Mouse (Mus musculus) adipocyte (in vitro differentiated cells): ENCODE measurements around the gene Macrod2.

Source experiments
- DNase-seq: peaks from one replicate; pipeline ENCODE4 v3.0.0-alpha.2; 2016; ENCODE audit warnings: low spot score

Gene Macrod2

DNA sequence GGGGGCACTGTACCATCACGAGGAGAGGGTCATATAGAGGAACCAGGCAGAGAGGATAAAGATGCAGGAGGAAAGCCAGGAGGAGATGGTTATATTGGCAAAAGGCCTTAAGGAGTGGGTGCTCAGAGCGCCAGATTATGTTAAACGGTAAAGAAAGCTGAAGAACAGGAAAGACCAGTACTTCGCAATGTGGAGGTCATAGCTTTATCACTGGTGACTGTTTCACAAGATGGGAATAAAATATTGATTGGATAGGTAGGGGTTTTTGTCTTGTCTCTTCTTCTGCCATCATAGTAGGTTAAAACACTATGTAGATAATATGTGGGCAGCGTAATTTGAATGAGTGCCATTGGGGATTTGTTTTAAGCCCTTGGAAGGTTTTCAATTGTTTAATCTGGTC, 816.2 kb downstream of the Macrod2 start:
- no peak for DNase-seq

DNA sequence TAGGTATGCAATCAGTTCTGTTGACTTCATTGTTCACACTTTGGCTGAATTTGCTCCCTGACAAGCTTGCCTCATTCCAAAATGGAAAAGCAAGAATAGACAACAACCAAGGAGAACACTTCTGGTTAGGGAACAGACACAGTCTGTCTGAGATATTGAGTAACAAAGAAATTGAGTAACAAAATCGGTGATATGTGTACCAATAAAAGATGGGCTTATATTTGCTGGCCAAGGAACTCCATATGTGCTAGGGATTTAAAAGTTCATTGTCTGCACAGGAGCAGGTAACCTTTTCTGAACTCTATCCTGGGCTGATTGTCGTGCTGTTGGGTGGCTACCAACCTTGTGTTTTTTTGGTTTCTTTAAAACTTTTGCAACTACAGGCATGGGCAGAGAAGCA, 817.2 kb downstream of the Macrod2 start:
- DNase-seq = no peak

DNA sequence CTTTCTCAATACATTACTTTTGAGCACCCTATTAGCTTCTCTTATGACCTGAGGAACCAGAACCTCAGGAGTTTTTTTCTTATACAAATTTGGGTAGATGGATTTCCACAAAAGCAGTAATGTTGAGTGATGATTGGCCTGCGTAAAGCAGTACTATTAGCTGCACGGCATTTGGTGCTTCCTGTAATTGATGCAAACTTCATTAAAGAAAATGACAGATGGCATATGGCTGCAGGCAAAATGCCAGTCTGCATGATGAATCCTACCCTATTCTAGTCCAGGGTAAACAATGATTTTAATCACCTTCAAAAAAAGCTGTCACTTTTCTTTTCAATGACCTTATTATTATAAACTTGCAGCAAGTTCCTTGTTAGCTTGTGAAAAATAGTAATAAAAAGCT, 822.4 kb downstream of the Macrod2 start:
- DNase-seq = no peak

DNA sequence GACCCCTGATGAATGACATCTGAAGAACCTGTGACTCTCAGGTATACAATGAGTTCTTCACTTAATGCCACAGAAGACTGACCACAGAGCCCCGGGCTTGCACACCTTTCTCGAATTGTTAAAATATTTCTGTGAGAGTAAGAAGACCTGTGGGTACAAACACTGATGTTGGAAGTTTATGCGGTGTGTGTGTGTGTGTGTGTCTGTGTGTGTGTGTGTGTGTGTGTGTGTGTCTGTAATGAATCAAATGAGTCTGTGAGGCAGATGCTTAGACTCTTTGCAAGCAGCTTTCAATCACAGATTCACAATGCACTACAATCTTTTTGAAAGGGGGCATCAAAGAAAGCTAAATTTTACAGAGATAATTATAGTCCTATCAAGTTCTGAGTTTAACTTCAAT, 822.8 kb downstream of the Macrod2 start:
- no peak for DNase-seq

DNA sequence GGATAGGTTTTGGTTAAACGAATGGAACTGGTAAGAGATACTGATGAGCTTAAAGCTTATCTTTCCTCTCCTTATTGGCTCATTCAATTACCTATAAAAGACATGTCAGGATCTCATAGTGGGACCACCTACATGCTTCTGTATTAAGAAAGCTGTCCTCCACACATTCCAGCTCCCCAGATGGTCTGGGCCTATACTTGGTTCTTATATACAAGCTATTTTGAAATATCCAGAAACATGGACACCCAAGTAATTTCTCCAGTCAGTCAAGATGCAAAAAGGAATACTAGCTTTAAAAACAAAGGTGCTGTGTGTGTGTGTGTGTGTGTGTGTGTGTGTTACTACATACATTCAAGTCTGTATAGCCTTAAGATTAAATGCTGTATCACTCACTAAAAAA, 833.7 kb downstream of the Macrod2 start:
- no peak for DNase-seq

DNA sequence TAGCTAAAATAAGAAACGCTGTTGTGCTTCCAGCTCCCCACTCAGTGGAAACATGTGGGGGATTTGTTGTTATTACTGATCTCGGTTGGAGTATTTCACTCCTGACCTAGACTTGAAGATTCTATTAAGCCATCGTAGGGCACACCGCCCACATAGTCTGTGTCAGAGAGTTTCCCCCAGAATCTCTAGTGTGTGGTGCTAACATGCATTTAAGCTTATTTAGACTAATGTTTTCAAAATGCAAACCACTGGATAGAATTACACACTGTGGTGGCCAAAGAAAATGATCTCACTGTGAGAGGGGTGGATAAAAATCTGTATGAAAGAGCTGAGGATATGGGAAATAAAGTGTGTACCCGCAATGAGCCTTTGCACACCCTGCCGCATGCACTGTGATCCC, 834.7 kb downstream of the Macrod2 start:
- peak; percentile 27 for DNase-seq

DNA sequence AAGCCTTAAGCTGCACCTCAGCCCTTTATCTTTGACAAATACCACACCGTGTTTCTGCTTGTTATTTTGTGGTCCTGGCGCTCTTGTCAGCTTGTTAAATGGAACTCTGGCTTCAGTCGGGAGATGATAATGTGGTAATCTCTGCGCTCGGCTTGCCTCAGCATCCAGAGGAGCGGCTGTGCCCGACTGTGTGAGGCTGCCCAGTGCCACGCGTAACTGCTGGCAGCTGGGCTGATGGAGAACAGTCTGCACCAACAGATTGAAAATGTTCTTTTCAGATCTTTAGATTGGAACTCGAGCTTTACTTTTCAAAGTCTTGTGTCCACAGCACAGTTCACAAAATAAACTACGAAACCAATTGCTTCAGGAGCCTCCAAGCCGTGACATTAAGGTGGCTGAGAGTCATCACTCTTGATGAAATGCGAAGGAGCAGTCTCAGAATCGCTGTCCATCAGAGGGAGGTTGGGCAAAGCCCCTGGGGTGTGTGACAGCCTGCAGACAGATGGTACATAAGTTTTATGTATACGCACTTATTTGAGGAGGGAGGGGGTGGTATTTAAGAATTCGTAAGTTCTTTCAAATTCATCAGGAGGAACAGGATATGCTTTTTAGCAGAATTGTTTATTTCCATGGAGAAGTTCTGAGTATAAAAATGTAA, 836.0 kb downstream of the Macrod2 start:
- no peak for DNase-seq

DNA sequence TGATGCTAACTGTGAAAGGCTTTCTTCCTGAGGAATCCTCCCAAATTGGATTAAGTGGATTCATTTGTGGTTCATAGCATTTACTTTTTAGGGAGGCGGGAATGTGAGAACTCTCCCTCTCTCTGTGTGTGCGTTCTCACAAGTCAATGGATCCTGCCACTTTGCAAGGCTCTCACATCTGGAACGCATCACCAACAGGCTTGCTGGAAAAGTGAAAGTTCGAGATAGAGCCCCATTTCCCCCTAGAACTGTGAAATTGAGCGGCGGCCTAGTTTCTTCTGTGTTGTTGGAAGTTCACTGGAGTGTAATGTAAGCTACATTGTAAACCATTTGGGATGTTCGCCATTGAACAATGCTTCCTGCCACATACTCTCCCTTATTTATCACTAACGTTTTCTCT, 839.2 kb downstream of the Macrod2 start:
- no peak for DNase-seq

DNA sequence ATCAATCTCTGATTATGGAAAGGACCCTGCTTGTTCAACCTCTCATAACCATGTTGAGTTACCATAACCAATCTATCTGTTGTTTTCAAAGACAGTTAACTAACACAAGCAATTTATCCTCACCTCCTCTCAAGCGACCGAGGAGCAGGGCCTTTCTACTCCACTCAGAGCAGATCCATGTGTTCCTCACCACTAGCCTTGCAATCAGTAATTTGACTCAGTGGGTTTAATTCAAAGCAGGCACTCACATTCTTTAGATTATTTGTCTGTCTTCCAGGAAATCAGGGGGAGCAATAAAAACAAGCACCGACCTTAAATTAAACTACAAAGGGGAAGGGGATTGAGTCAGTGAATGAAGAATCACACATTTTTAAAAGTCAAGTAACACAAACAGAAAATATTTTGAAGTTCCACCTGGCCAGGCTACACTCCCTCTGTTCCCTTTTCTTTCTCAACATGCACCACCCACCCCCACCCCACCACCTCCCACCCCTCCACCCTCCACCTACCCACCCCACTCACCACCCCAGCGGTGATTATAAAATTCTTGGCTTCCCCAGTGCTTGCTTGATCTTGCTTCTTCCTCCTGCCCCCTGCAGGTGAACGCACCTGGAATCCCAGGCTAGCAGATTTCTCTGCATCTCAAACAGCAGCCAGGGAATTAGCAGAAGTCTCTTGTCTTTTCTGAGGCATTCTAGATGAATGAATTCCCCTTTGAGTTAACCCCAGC, 839.8 kb downstream of the Macrod2 start:
- no peak for DNase-seq

DNA sequence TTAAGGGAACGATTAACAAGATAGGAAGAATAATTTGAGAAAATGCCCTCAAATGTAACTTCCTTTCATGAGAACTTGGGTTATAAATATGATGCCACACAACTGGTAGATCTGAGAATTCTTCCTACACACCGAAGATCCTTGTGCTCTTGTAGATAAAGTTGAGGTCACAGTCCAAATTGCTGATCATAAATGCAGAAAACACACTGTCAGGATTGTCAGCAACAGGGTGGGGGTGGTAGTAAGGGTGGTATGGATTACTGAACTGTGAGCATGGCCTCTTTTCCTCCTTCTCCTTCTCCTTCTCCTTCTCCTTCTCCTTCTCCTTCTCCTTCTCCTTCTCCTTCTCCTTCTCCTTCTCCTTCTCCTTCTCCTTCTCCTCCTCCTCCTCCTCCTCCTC, 852.6 kb downstream of the Macrod2 start:
- DNase-seq = no peak

DNA sequence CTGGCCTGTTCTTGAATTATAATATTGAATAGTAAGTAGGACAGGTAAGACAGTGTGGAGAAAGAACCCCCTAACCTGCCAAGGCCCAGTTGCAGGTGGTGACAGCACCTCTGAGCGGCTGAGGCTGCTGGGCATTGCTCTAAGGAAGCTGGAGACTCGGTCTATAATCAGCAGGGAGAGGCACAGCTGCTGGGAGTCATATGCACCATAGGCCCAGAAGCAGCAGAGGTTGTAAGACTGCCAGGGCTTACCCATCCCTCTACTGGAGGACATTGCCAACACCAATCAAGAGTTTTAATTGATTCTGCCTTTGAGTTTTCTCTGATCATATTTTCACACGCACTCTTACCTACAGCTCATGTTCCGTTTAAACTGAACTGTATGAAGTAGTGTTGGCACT, 869.5 kb downstream of the Macrod2 start:
- no peak for DNase-seq

DNA sequence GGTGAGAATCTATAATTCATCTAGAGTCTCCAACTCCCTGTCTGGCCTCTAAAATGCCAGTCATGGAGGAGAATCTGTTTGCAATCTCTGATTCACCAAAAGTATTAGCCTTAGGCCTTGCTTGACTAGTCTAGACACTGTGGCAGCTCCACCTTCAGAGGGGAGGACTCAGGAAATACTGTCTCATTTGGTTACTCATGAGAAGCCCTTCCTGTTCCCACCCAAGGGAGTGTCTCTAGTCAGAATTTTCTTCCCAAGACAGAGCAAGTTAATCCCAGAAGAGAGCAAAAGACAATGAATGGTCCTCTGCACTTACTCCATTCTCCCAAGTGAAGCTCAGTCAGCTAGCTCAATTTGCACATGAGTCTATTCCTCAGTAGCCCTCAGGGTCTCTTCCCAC, 871.5 kb downstream of the Macrod2 start:
- DNase-seq = no peak

DNA sequence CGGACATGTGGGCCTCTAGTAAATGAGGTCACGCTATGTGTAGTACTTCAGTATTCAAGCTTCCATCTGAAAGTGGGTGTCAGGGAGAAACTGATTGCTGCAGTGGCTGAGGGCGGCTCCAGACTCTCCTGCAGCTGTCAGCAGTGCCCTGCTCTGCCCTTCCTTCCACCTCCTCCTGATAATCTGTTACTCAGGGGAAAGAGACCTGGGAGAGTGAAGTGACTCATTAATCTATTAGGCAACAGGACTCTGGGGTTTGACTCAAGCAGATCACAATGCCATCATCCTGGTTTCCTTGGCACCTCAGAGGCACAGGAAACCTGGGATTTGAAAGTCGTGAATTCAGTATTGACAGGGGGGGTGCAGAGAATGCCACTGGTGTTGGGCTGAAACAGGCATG, 876.4 kb downstream of the Macrod2 start:
- no peak for DNase-seq

DNA sequence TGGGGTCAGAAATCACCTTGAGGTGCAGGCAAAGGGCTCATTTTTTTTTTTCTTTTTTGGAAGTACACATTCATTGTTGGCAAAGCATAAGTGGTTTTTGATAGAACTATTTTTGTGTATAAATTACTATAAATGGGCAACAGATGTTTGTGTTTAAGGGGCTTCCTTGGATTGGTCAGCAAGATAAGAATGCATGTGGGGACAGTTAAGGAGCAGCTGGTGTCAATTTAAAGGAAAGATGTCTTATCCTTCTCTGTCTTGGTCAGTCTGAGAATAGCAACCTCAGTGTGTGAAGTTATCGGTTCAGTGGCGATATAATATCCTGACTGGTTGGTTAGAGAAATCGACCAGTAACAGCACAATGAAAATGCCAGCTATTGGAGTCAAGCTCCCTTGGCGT, 877.9 kb downstream of the Macrod2 start:
- DNase-seq = no peak

DNA sequence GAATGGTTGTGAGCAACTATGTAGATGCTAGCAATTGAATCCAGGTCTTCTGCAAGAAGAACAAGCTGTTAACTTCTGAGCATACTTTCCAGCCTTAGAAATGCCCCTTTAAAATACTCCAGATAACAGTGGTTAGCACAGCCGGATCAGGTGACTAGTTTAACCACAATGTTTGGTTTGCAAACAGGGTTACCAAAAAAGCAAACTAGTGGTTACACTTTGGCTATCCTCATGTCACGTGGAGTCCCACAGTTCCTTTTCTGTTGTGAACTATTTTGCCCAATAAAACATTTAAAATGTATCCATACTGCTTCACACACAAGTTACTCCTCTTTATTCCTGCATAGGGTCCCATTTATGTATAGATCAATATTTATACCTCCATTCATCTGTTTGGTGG, 879.2 kb downstream of the Macrod2 start:
- DNase-seq = no peak

DNA sequence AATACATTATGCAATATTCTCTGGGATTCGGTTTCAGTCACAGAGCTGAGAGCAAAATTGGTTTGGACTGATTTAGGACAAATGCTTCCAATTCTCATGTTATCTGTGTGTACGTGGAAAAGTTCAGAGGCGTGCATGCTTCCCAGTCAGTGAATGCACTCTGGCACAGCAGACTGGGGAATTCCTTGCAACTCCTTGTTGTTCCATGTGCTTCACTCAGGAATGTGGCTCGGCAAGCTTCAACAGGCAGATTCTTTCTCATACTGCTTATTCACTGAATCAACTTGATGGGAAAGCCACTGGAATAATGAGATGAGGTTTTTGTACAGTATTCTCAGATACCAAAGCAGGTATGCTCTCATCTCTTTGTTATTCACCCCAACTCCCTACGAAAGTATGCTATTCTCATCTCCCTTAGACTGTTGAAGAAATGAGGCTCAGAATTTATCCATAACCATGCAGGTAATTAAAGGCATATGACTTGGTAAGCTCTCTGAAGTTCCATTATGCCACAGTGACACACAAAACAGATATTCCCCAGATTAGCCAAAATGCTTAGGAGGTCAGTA, 884.1 kb downstream of the Macrod2 start:
- DNase-seq = peak; percentile 67

DNA sequence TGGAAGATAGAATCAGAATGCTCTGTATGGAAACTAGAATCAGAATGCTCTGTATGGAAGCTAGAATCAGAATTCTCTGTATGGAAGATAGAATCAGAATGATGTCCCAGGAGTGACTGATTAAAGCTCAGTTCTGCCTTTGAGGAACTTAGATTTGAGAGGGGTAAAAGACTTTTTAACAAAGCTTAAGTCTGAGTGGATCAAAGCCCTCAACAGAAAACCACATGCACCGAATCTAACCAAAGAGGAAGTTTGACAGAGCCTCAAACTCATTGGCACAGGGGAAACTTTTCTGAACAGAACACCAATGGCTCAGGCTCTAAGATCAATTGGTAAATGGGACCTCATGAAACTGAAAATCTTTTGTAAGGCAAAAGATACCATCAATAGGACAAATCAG, 885.7 kb downstream of the Macrod2 start:
- no peak for DNase-seq

DNA sequence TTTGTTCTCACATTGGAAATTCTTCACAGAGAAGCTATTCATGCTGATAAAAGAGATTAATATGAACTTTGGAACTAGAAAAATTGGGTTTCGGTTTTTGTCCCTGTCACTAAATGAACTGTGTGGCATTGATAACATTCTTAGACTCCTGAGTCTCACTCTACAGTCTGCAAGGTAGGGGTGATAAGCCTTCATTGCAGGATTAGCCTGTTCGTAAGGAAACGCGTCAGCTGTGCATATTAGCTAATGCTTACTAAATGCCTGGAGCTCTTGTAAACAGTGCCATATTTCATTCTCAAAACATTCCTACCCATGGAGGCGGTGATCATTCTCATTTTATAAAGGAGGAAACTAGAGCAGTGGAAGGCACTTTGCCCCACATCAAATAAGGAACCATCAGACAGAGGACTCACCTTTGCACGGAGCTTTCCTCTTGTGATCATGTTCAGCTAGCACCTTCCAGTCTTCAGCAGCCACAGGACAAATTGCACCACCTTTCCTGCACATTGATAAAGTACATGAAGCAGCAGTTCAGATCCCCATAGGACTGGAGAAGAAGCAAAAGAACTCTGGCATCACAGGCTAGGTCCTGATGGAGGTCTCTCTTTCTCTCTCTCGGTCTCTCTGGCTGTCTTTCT, 891.1 kb downstream of the Macrod2 start:
- no peak for DNase-seq

DNA sequence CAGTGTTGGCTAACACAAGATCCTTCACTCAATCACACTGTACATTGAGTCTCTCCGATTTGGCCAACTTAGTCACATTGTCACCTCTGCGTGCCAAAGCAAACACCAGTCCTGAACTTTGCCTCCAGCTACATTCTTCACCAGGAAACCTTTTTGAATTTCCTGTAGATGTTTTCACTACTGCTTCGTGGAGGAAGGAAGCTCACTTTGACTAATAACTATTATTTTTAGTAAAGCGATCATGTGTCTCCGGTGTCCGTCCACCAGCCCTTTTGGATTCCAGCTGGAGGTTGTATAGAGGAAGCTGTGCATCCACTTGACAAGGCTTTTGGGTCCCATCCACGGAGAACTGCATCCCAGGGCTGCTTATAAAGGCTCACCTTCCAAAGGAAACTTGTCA, 893.4 kb downstream of the Macrod2 start:
- peak; percentile 74 for DNase-seq

DNA sequence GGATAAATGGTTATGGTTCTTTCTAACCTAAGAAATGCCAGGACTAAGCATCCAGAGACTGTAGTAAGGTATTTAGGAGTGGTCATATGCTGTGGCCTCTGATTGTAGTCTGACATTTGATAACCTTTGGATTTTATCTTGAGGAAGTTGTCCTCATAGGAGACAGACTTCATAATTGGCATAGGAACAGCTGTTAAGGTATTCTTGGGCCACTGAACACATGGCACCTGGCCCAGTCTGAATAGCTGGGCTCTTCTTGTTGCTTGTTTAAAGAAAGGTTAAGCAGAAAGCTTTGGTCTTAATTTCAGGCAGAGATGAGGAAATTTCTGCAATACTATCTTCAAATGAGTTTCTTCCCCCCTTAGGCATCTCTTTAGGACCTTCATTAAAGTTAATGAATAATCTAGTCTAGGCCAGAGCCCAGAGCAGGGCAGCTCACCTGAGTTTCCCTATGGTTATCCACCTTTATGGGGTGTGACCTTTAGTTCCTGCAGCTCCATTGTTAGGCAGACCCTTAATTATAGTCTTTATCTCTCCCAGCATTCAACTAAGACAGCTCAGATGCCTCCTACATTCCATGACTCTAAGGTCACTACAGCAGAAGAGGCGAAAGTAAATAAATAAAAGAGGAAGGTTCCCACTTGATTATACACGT, 894.1 kb downstream of the Macrod2 start:
- DNase-seq = peak; percentile 22

DNA sequence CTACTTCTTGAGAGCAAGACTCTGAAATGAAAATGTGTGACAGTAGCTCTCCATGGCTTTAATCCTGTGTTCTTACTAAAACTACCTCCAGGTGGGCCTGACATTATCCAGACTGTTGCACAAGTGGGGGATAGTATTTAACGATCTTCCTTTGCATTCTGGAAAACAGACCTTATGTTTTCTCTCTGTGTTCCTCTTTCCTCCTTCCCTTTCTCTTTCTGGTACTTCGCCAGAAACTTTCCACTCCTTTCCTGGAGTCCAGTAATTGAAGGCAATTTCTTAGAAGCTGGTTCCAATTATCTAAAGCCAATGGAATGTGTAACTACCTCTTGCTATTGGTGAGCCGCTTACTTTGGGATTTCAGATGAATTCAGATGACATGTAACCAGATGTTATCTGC, 897.7 kb downstream of the Macrod2 start:
- DNase-seq = peak; percentile 30

DNA sequence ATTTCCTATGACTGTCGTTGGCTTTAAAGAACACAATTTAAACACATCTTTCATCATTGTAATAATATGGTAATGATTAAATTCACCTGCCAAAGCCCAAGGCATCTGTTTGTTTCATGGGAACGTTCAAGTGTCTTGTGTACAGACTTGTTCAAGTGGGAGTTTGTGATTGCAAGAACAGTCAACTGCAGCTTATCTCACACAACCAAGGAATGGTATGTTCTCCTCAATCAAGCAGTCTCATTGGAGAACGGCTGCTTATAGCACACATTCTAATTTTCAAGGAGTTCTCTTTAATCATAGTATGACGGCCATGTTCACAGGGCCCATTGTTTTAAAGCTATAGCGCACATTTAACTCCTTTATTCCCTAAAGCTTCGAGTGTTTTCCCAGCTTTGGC, 904.1 kb downstream of the Macrod2 start:
- no peak for DNase-seq

DNA sequence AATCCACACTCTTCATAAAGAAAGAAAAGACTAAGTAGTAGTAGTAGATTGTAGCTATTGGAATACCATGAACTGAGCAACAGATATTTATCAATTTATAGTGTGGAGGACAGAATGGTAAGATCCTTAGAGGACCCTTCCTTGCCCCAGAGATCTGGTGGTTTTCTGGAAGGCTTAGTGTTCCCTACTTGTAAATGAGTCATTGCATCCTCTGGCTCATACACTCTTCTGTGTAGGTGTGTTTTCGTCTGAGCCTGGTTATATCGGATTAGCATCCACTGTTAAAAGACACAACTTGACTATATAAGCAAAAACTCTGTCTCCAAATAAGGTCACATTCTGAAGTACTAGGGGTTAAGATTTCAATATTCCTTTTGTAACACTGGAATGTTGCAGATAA, 905.9 kb downstream of the Macrod2 start:
- no peak for DNase-seq
